Mouse (Mus musculus) adrenal gland, postnatal 36 days (tissue): ENCODE results near the gene Sec31b. TPM values are rescaled to one million over a fixed set of nuclear protein-coding genes. Genes with fewer than 3 reads are reported as not detected.

Experiments
- DNase-seq, 2 experiments: peaks; one replicate each; pipeline ENCODE4 v3.0.0; 2021; ENCODE audit warnings: mixed read lengths in 1 of 2
- total RNA-seq, 2 experiments: library from RNA; stranded (reverse); gene quantifications; 2 replicates each; pipeline ENCODE4 v1.2.3; 2021

Sec31b gene
- total RNA-seq, 2 experiments from 2014 or later: 4.0 to 4.9 TPM

- DNase-seq: no peak
Observed at GRCm38 (mm10) chr19:44535376-44535775, 10.3 kb downstream of the Sec31b start.

- DNase-seq: no peak
Observed at GRCm38 (mm10) chr19:44530018-44530417, 15.6 kb downstream of the Sec31b start.

- DNase-seq: peak in 1 of 2 experiments; percentile 54
Observed at GRCm38 (mm10) chr19:44525551-44526205, 20.0 kb downstream of the Sec31b start.

- peak in 1 of 2 experiments; percentile 50 for DNase-seq
Observed at GRCm38 (mm10) chr19:44519152-44519551, 26.5 kb downstream of the Sec31b start.

- no peak for DNase-seq
Observed at GRCm38 (mm10) chr19:44517996-44518768, 27.5 kb downstream of the Sec31b start.

- no peak for DNase-seq
Observed at GRCm38 (mm10) chr19:44515769-44516168, 29.9 kb downstream of the Sec31b start.

GRCm38 (mm10) chr19:44514521-44515451, 30.9 kb downstream of the Sec31b start:
- no peak for DNase-seq

- no peak for DNase-seq
Observed at GRCm38 (mm10) chr19:44513921-44514482, 31.7 kb downstream of the Sec31b start.

- DNase-seq: no peak
Observed at GRCm38 (mm10) chr19:44513054-44513833, 32.4 kb downstream of the Sec31b start.

GRCm38 (mm10) chr19:44512601-44513000, 33.1 kb downstream of the Sec31b start:
- no peak for DNase-seq

- peak; percentile 70 to 72 for DNase-seq
Observed at GRCm38 (mm10) chr19:44511451-44512231, 34.0 kb downstream of the Sec31b start.

- DNase-seq: no peak
Observed at GRCm38 (mm10) chr19:44510534-44511175, 35.0 kb downstream of the Sec31b start.

- no peak for DNase-seq
Observed at GRCm38 (mm10) chr19:44502741-44503140, 42.9 kb downstream of the Sec31b start.

GRCm38 (mm10) chr19:44501925-44502324, 43.7 kb downstream of the Sec31b start:
- no peak for DNase-seq

GRCm38 (mm10) chr19:44500240-44500639, 45.4 kb downstream of the Sec31b start:
- no peak for DNase-seq

- no peak for DNase-seq
Observed at GRCm38 (mm10) chr19:44498936-44499335, 46.7 kb downstream of the Sec31b start.

GRCm38 (mm10) chr19:44496941-44497340, 48.7 kb downstream of the Sec31b start:
- no peak for DNase-seq

- no peak for DNase-seq
Observed at GRCm38 (mm10) chr19:44496511-44496910, 49.2 kb downstream of the Sec31b start.

GRCm38 (mm10) chr19:44493128-44493527, 52.5 kb downstream of the Sec31b start, which contains the start of gene Wnt8b:
Gene Wnt8b, plus strand, starts transcription at chr19:44493472.
- no peak for DNase-seq

GRCm38 (mm10) chr19:44487266-44487665, 58.4 kb downstream of the Sec31b start:
- DNase-seq: peak; percentile 80 to 83
